Mouse (Mus musculus) testis, adult 2 months (tissue): ENCODE measurements at regions not wholly inside any gene's neighbourhood (a gene's known extent, or its start where the extent isn't known, plus 50 kb on each side); places are given as distances from the start of the nearest gene placed in this dataset.

ENCODE experiments used
- CTCF ChIP-seq: fragments of 200-500 bp; IDR thresholded peaks from 2 replicates; pipeline ENCODE4 v1.5.1; 2012; ENCODE audit warnings: low read depth, mild to moderate bottlenecking, inconsistent platforms, low read length, moderate library complexity; ENCODE audit not compliant: control insufficient read depth, insufficient read depth, insufficient replicate concordance
- POLR2A ChIP-seq: fragments of 200-500 bp; IDR thresholded peaks from 2 replicates; pipeline ENCODE4 v1.6.1; 2012; ENCODE audit warnings: low read depth, mild to moderate bottlenecking, inconsistent platforms, low read length, moderate library complexity; ENCODE audit not compliant: control insufficient read depth

GRCm38 (mm10) chr5:111519059-111519458 lies 101.9 kb downstream of the Mn1 start:
- no peak for TF ChIP-seq CTCF
- no peak for TF ChIP-seq POLR2A
